Mouse (Mus musculus): ENCODE measurements at regions not wholly inside any gene's neighbourhood (a gene's known extent, or its start where the extent isn't known, plus 50 kb on each side); places are given as distances from the start of the nearest gene placed in this dataset.
"Not testable (repeated sequence)": the region's sequence is repeated elsewhere in the genome, so short reads cannot be mapped to it uniquely, and the experiment has no call there.

GRCm38 (mm10) chr3:81742124-81742523 lies 190.3 kb upstream of the Ctso start:
- no peak for DNase-seq (ENCODE audit: low read depth)

GRCm38 (mm10) chr3:81750164-81750563 lies 182.2 kb upstream of the Ctso start:
- DNase-seq (ENCODE audit: low read depth), result no peak

- DNase-seq (ENCODE audit: low read depth), result no peak
These were observed 179.4 kb upstream of the Ctso start for GRCm38 (mm10) chr3:81752955-81753354.

GRCm38 (mm10) chr3:81760383-81760782 lies 172.0 kb upstream of the Ctso start:
- no peak for DNase-seq (ENCODE audit: low read depth)

GRCm38 (mm10) chr3:81760914-81761313 lies 171.5 kb upstream of the Ctso start:
- peak; percentile 17 for DNase-seq (ENCODE audit: low read depth)

GRCm38 (mm10) chr3:81771812-81772211 lies 160.6 kb upstream of the Ctso start:
- DNase-seq (ENCODE audit: low read depth), result no peak

- no peak for DNase-seq (ENCODE audit: low read depth)
These were observed 159.4 kb upstream of the Ctso start for GRCm38 (mm10) chr3:81773012-81773411.

- DNase-seq (ENCODE audit: low read depth), result no peak
These were observed 150.3 kb upstream of the Ctso start for GRCm38 (mm10) chr3:81782081-81782480.

GRCm38 (mm10) chr3:81782921-81783541 lies 149.4 kb upstream of the Ctso start:
- DNase-seq (ENCODE audit: low read depth), result peak; percentile 58

GRCm38 (mm10) chr3:81788915-81789314 lies 143.5 kb upstream of the Ctso start:
- DNase-seq (ENCODE audit: low read depth), result no peak

- no peak for DNase-seq (ENCODE audit: low read depth)
These were observed 142.7 kb upstream of the Ctso start for GRCm38 (mm10) chr3:81789664-81790063.

- DNase-seq (ENCODE audit: low read depth), result no peak
These were observed 130.3 kb upstream of the Ctso start for GRCm38 (mm10) chr3:81802096-81802495.

GRCm38 (mm10) chr3:81805745-81806144 lies 126.7 kb upstream of the Ctso start:
- no peak for DNase-seq (ENCODE audit: low read depth)

GRCm38 (mm10) chr3:81809604-81810003 lies 122.8 kb upstream of the Ctso start:
- DNase-seq (ENCODE audit: low read depth), result no peak

- DNase-seq (ENCODE audit: low read depth), result no peak
These were observed 112.1 kb upstream of the Ctso start for GRCm38 (mm10) chr3:81820304-81820703.

- DNase-seq (ENCODE audit: low read depth), result no peak
These were observed 102.9 kb upstream of the Ctso start for GRCm38 (mm10) chr3:81829525-81829924.

- no peak for DNase-seq (ENCODE audit: low read depth)
These were observed 102.3 kb upstream of the Ctso start for GRCm38 (mm10) chr3:81829966-81830599.

GRCm38 (mm10) chr3:81835380-81836157 lies 96.8 kb upstream of the Ctso start:
- no peak for DNase-seq (ENCODE audit: low read depth)

- no peak for DNase-seq (ENCODE audit: low read depth)
These were observed 95.9 kb upstream of the Ctso start for GRCm38 (mm10) chr3:81836478-81836877.

GRCm38 (mm10) chr3:81838121-81838520 lies 94.3 kb upstream of the Ctso start:
- not testable (repeated sequence) for DNase-seq (ENCODE audit: low read depth)

GRCm38 (mm10) chr3:81864487-81864886 lies 67.9 kb upstream of the Ctso start:
- DNase-seq (ENCODE audit: low read depth), result no peak
